In the genomic region with DNA sequence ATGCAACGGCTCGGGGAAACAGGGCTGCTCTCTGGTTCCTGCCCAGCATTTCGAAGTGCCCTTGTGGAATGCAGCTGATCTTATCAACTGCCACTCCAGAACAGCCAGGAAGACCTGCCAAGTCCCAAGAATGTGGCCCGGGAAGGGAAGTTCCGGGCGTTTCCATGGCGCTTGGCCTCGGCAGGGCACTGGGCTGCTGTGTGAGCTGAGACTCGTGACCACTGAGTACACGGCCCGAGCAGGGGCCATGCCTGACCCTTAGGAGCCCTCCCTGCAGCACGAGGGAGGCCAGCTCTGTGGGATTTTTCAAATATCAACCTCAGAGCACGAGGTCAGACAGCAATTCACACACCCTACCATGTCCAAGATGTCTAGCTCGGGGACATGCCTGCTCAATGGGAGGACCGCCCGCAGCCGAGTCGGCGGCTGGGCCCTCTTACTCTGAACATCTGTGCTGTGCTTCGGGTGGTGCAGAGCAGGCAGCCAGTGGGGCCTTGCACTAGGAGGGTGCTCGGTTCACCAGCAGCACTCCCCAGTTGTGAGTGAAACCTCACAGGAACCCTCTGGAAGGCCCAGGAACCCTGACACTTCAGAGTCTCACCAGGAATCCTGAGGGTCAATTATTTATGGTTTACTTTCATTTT, we compare ENCODE assay signal across 9 mouse cellular contexts. TPM values are rescaled to one million over a fixed set of nuclear protein-coding genes. Genes with fewer than 3 reads are reported as not detected.
A peak's percentile ranks its signal among the peaks of the same experiment; 100 is the strongest.
DNase-seq lines count a peak whose midpoint lies in the region; ATAC-seq and TF ChIP-seq lines count a peak whose summit lies in the region.
"Had no signal": no experiment of that assay in that cellular context is flagged by ENCODE, and none has a peak within 500 bp of the region (broad histone marks: within the 10 kb centered on the region; RNA-seq: fewer than 3 reads in every experiment).

No protein-coding gene starts in this region.

- peak overlapping the region; percentile 82 for H3K27ac ChIP-seq in left cerebral cortex, adult 2 months
- H3K27ac ChIP-seq in heart, embryonic 15.5 days: peak overlapping the region; percentile 98

- H3K36me3 ChIP-seq in heart, embryonic 15.5 days: no peaks in the 10 kb centered on the region

- DNase-seq in left cerebral cortex, adult 2 months (ENCODE audit: extremely low spot score in 1 of 2, low spot score in 2 of 2): no peak
- DNase-seq in left cerebral cortex, postnatal 25 days (ENCODE audit: low spot score in 2 of 2): no peak
- peak; percentile 46 for DNase-seq in embryo, embryonic 11 days
- DNase-seq in kidney, postnatal 10 days: peak; percentile 90
- peak; percentile 91 to 96 for DNase-seq in lung, postnatal 4 days
- DNase-seq in thymus, postnatal 0 days (ENCODE audit: low spot score): peak; percentile 44
- no peak for DNase-seq in layer of hippocampus, postnatal 36 days

- intact Hi-C loops in left cerebral cortex, adult 2 months (cut with DNase I): no loop called here
- intact Hi-C loops in left cerebral cortex, postnatal 25 days (cut with DNase I): no loop called here

- WGBS in heart, embryonic 15.5 days: 16% methylated on average over 21 of the region's 21 CpGs

- ATAC-seq in heart, embryonic 15.5 days (replicated peaks; ENCODE audit: insufficient number of reproducible peaks, insufficient read depth, low FRiP score, low read depth): peak; percentile 55

- no peak for TF ChIP-seq CTCF in left cerebral cortex, adult 2 months (IDR thresholded peaks at IDR 0.05)

- H3K9ac ChIP-seq in heart, embryonic 15.5 days: no peak overlapping the region

- H3K9me3 ChIP-seq in heart, embryonic 15.5 days (replicated peaks): no peaks in the 10 kb centered on the region

- H3K4me2 ChIP-seq in heart, embryonic 15.5 days: peak overlapping the region; percentile 81

- peaks cover 76% of the 10 kb centered on the region for H3K4me1 ChIP-seq in heart, embryonic 15.5 days (replicated peaks)

- no peaks in the 10 kb centered on the region for H3K27me3 ChIP-seq in heart, embryonic 15.5 days

- H3K4me3 ChIP-seq in left cerebral cortex, adult 2 months: no peak overlapping the region
- peak overlapping the region; percentile 81; the same call in 1 of the 2 replicates for H3K4me3 ChIP-seq in heart, embryonic 15.5 days

RNA-seq across cellular contexts. Expression of gene Gpr146, which starts 1.6 kb away (rescaled TPM):
- total RNA-seq in left cerebral cortex, adult 2 months (2021): 10 to 100 TPM; 12.5 to 13.9 TPM
- total RNA-seq in left cerebral cortex, postnatal 25 days (2021): 10 to 100 TPM; 12.0 to 13.5 TPM
- 14.0 and 14.7 TPM in 2 replicates for polyA plus RNA-seq in heart, embryonic 15.5 days (2015; fragmentation: Nextera tagmentation; extraction: Ambion mirVana)
- polyA plus RNA-seq in thymus, postnatal 0 days (2015; fragmentation: Nextera tagmentation; extraction: Ambion mirVana): 5.5 and 7.4 TPM in 2 replicates
- total RNA-seq in layer of hippocampus, postnatal 36 days (2021): 10 to 100 TPM; 11.0 to 13.1 TPM

RNA-seq across cellular contexts. Expression of gene C130050O18Rik, which starts 26.0 kb away (rescaled TPM):
- total RNA-seq in left cerebral cortex, adult 2 months (2021): under 1 TPM; 0.29 to 0.63 TPM
- total RNA-seq in left cerebral cortex, postnatal 25 days (2021): under 1 TPM; 0.30 to 0.34 TPM
- 0.63 and 0.76 TPM in 2 replicates for polyA plus RNA-seq in heart, embryonic 15.5 days (2015; fragmentation: Nextera tagmentation; extraction: Ambion mirVana)
- polyA plus RNA-seq in thymus, postnatal 0 days (2015; fragmentation: Nextera tagmentation; extraction: Ambion mirVana): 0.54 and 0.79 TPM in 2 replicates
- under 1 TPM in 1 of 2 experiments, not detected in 1; 0.20 TPM for total RNA-seq in layer of hippocampus, postnatal 36 days (2021)

RNA-seq across cellular contexts. Expression of gene Cyp2w1, which starts 26.7 kb away (rescaled TPM):
- not detected for total RNA-seq in left cerebral cortex, adult 2 months (2021)
- total RNA-seq in left cerebral cortex, postnatal 25 days (2021): not detected
- polyA plus RNA-seq in heart, embryonic 15.5 days (2015; fragmentation: Nextera tagmentation; extraction: Ambion mirVana): 0.47 TPM in 1 of 2 replicates, not detected in the other
- not detected in 2 replicates for polyA plus RNA-seq in thymus, postnatal 0 days (2015; fragmentation: Nextera tagmentation; extraction: Ambion mirVana)
- not detected for total RNA-seq in layer of hippocampus, postnatal 36 days (2021)
- total RNA-seq: ES-E14 had no signal

RNA-seq across cellular contexts. Expression of gene Cox19, which starts 27.9 kb away (rescaled TPM):
- total RNA-seq in left cerebral cortex, adult 2 months (2021): 10 to 100 TPM; 67.6 to 69.4 TPM
- 10 to 100 TPM; 65.6 to 70.7 TPM for total RNA-seq in left cerebral cortex, postnatal 25 days (2021)
- polyA plus RNA-seq in heart, embryonic 15.5 days (2015; fragmentation: Nextera tagmentation; extraction: Ambion mirVana): 69.7 and 77.3 TPM in 2 replicates
- 110 and 112 TPM in 2 replicates for polyA plus RNA-seq in thymus, postnatal 0 days (2015; fragmentation: Nextera tagmentation; extraction: Ambion mirVana)
- 10 to 100 TPM; 68.6 to 76.3 TPM for total RNA-seq in layer of hippocampus, postnatal 36 days (2021)

RNA-seq across cellular contexts. Expression of gene Gper1, which starts 43.8 kb away (rescaled TPM):
- total RNA-seq in left cerebral cortex, adult 2 months (2021): 1 to 10 TPM; 2.5 to 2.8 TPM
- total RNA-seq in left cerebral cortex, postnatal 25 days (2021): 1 to 10 TPM; 3.0 to 3.3 TPM
- 1.5 and 5.4 TPM in 2 replicates for polyA plus RNA-seq in heart, embryonic 15.5 days (2015; fragmentation: Nextera tagmentation; extraction: Ambion mirVana)
- polyA plus RNA-seq in thymus, postnatal 0 days (2015; fragmentation: Nextera tagmentation; extraction: Ambion mirVana): 5.2 and 6.1 TPM in 2 replicates
- 1 to 10 TPM; 2.5 to 2.7 TPM for total RNA-seq in layer of hippocampus, postnatal 36 days (2021)

Comparison
In these comparisons a context has a peak if more than half of its experiments do, and no peak if none do; other contexts are left out.
1. DNase-seq: peak in embryo, embryonic 11 days (single experiment), kidney, postnatal 10 days (single experiment), lung, postnatal 4 days (2 of 2) and thymus, postnatal 0 days (single experiment); none in left cerebral cortex, adult 2 months (0 of 2), left cerebral cortex, postnatal 25 days (0 of 2) and layer of hippocampus, postnatal 36 days (0 of 2).